Mouse (Mus musculus) right cerebral cortex, postnatal 4 days (tissue): ENCODE results near the gene Ivns1abp.
"Not testable (repeated sequence)": the region's sequence is repeated elsewhere in the genome, so short reads cannot be mapped to it uniquely, and the experiment has no call there.

ENCODE experiments used
- DNase-seq: peaks from one replicate; pipeline ENCODE4 v3.0.0-alpha.2; 2022

Gene Ivns1abp

DNA sequence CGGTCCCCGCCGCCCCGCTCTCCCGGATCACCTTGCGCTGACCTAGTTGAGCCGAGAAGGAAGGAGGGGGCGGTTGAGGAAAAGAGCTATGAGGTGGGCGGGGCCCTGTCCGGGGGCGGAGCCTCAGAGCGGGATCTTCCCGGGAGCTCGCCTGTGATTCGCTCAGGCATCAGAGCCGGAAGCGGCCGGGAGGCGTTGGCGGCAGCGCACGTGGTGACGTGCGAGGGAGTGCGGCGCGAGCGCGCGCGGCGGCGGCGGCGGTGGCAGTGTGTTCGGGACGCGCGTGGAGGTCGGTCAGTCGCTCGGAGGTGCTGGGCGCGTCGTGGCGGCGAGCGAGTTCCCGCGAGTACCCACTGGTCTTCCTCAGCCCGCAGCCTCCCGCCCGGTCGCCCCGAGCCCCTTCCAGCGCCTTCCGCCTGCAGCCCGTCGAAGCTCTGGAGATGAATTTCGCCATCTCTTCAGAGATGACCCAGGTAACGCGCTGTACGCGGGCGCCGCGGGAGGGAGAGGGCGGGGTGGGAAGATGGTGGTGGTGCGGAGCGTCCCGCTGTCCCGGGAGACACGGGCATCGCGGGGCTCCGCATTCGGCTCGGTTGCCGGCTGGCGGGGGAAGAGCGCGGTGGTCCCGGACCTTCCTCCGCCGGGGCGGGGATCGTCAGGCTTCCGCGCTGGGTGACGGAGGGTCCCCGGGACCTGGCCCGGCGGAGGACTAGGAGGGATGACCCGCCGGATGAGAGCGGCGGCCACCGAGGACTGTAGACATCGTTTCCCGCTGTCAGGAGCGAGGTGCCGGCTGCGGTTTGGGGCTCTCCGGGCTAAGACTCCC, at the start of gene Ivns1abp:
Ivns1abp (plus strand) TSS at position 195 of the 826 bp plus-strand sequence.
- peak; percentile 95 for DNase-seq

DNA sequence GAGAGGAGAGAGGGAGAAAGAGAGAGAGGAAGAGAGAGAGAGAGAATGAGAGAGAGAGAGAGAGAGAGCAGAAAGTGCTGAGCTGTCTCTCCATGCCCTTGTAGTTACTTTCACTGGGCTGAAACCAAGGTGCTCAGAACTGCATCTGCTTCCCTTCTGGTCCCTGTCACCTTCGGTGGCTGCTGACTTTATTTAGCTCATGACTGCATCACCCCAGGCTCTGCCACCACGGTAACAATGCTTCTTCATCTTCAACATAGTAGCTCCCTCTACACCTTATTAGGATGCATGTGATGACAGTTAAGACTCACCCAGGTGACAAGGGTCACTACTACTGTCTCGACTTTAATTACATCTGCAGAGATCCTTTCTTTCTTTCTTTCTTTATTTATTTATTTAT, 48.8 kb upstream of the Ivns1abp start:
- no peak for DNase-seq

DNA sequence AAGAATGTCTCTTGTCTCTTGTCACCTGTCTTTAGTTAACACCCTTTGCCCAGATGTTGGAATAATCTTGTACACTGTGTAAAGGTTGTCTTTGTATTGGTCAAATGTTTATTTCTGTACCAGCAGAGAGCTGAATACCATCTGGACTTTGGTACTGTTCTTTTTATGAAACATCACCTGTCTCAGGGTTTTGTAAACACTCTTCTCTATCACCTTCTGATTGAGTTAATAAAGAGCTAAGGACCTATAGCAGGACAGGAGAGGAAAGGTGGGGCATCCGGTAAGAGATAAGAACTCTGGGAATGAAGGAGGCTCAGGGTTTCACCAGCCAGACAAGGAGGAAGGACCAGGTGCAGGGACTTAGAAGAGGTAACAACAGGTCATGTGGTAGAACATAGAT, 47.7 kb upstream of the Ivns1abp start:
- DNase-seq, result no peak

DNA sequence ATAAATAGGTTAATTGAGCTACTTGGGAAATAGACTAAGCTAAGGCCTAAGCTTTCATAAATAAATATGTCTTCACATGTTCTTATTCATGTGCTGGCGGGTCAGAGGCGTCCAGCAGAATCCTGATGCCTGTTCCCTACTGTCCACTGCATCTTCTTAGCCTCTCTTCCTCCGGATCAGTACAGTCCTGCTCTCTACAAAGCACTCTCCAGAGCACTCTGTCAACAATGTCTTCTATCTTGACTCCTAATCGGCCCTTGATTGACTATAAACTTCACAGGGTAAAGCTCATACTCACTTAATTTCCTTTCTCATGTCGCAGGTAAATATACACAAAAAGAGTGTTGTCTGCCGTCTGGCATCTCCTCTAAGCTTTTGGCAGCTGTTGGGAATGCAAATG, 47.3 kb upstream of the Ivns1abp start:
- DNase-seq, result no peak

DNA sequence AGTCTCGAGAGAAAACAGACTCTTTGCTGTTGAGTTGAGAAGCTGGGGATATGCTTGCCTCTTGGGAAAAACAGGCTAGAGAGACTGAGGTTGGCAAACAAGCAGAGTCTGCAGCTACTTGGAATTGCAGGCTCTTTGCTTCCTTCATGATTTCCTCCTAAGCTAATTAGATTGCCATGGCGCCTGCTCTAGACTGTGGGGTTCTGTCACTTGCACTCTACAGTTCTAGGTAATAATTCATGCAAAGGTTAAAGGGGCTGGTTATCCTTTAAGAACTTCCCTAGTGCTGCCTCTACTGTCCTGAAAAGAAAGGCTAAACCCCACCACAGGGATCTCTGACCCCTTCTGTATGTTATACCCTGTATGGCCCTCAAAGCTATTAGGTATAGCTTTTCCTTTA, 46.7 kb upstream of the Ivns1abp start:
- no peak for DNase-seq

DNA sequence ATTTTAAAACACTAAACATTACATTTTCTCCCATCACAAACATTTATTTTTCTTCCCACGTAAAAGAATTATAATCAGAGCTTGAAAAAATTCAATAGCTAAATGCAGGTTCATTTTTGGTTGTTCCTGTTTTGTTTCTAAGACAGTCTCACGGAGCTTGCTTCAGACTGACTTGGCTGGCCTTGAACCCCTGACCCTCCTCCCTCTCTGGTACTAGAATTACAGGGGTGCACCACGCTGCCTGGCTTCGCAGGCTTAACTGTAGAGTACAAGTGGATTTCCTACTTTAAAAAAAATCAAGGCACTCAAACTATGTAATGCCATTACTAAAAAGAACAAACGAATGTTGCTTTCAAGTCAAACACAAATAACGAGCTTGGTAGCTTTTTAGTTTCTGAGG, 42.8 kb upstream of the Ivns1abp start:
- DNase-seq, result no peak

DNA sequence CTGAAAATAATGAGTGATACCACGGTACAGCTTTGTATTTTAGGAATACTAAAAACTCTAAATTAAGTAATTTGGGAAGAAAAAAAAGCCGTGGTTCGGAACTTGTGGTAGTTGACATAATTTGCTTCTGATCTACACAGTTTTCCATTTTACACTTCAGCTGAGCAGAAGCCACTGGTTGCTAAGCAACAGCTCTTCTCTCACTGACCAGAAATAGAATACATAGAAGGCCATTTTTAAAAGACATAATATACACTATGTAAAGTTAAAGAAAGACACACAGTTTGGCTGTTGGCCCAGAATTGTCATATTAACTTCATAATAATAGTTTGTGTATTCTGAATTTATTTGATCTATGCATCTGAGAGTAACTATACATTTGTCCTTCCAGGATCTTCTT, 42.4 kb upstream of the Ivns1abp start:
- DNase-seq, result no peak

DNA sequence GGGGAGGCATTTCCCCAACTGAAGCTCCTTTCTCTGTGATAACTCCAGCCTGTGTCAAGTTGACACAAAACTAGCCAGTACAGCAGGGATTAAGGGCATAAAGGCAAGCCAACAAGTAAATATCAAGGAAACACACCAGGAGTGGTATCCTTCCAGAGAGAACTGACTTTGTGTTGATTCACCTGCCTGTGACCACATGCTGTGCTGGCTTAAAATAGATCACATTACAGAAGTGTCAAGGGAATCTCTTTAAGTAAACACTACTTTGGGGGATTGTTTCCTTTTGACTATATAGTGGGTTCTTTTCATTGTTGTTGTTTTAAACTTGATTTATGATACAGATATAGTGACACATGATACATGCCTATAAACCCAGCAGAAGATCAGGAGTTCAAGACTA, 41.0 kb upstream of the Ivns1abp start:
- DNase-seq, result no peak

DNA sequence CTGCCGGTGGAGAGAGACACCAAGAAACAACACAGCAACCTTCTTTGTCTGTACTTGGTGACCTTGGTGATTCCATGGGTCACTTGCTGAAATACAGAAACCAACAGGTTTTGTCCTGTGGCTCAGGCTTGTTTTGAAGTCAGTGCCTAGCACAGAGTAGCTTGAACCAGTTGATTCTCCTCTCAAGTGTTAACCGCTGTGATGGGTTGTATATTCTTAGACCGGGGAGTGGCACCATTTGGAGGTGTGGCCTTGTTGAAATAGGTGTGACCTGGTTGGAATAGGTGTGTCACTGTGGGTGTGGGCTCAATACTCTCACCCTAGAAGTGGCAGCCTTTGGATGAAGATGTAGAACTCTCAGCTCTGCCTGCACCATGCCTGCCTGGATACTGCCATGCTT, 39.3 kb upstream of the Ivns1abp start:
- not testable (repeated sequence) for DNase-seq

DNA sequence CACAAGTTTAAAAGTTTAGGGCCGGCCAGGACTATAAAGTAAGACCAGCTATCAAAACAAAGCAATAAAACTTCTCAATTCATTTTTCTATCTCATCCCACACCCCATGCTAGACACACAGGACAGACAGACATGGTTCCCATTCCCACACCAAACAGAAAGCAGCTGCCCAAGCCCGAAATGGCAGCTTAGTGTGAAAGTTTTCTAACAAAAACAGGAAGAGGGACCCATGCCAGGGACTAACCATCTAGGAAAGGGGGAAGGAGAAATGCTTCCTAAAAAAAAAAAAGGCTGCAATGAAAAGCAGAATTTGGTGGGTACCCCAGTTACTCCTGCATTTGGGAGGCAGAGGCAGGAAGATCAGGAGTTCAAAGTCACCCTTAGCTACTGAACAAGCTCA, 37.2 kb upstream of the Ivns1abp start:
- no peak for DNase-seq

DNA sequence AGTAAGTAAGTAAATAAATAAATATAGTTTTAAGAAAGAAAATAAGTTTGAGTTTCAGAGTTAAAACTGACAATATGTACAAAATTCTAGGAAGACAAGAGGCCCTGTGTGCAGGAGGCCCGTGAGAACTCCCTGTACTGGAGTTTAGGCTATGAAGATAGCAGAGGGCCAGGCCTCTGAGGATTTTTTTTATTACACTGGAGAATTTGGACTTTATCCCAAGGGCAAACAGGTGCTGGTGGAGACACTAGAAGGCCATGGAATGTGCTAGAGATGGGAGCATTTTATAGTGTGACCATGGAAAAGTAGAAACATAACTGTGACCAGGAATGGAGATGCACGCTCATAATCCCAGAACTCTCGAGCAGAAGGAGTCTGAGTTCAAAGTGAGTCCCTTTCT, 36.5 kb upstream of the Ivns1abp start:
- DNase-seq, result no peak

DNA sequence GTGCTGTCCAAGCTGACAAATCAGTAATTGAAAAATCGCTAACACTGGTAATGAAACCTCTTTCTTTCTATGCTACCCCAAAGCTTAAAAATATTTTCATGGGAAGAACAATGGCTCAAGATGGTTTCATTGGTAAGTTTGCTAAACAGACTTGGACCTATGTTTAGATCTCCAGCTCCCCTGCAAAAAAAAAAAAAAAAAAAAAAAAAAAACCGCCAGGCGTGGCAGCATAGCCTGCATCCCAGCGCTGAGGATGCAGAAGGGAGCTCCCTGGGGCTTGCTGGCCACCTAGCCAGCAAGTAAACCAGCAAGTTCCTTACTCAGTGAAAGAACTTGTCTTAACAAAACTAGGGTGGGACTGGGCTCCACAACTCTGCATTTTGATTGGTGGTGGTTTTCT, 35.8 kb upstream of the Ivns1abp start:
- DNase-seq, result no peak

DNA sequence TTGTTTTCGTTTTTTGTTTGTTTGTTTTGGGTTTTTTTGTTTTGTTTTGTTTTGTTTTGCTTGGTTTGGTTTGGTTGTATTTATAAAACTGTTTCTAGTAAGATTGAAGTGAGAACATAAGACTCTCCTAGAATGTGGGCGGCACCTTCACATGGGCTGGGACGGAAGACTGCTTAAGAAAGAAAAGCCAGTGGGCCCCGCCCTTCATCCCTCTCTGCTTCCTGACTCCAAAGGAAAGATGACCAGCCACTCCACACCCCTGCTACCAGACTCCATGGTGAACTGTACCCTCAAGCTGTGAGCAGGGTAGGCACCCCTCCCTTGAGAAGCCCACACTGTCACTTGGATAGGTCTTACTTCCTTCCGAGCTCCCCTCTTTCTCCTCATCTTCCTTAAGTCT, 33.8 kb upstream of the Ivns1abp start:
- no peak for DNase-seq

DNA sequence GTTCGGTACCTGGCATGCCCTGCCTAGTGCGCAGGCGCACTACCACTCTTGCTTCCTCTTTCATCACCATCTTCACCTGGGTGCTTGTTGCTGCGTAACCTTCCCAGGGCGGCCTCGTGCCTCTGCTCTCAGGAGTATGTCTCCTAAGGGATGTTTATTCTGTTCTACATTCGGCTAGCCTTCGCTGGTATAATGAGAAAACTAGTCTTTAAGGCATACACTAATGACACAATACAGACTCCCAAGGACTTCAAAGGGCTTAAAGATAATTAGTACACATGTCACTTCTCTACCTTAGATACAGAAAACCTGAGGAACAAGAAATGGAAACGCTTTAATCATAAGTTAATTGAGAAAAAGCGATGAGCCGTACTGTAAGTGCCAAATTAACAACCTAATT, 32.9 kb upstream of the Ivns1abp start:
- no peak for DNase-seq

DNA sequence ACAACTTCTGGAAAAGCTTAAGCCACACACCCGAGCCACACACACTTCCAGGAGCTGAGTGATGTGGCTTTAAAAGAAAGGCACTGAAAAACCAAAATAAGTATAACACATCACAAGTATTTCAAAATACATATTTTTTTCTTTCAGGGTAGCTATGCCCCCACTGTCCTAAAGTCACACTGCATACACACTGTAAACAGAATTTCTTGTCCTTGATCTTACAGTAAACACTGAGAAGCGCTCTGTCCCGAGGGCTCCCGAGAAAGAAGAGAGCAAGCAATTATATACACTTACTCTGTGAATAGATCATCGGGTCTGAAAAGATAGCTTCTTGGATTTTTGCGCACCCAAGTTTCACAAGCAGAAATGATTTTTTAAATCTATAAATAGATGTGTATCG, 25.0 kb upstream of the Ivns1abp start:
- no peak for DNase-seq

DNA sequence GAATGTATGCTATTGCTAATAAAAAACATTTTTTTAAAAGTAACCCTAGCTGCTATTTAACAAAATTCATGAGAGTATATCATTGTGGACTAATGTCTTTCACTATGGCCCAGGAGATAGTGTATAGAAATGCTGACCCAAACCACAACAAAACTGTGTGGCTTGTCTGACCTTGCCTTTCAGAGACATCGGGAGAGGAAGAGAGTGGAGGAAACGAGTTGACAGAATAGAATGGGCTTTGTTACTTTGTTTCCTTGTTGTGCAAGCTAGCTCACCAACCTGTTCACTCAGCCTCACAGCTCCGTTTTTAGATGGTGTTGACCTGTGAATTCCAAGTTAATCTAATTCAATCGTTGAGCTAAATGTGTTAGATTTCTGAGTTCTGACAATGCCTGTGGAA, 23.9 kb upstream of the Ivns1abp start:
- DNase-seq, result no peak

DNA sequence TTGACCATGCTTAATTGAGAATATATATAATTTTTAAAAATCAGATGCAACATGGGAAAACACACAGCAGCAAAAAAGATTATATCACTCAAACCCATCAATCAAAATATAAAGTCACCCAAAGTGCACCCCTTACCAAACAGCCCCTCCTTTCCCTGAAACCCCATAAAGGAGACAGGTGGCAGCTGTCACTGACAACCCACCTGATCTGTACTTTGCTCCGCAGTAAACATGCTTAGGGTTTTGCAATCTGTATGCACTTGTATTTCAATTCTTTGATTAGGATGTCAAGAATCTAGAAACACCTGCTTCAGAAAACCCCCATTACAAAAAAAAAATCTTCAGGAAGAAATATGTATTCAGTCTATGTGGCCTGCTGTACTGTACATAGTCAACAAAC, 18.9 kb upstream of the Ivns1abp start:
- no peak for DNase-seq

DNA sequence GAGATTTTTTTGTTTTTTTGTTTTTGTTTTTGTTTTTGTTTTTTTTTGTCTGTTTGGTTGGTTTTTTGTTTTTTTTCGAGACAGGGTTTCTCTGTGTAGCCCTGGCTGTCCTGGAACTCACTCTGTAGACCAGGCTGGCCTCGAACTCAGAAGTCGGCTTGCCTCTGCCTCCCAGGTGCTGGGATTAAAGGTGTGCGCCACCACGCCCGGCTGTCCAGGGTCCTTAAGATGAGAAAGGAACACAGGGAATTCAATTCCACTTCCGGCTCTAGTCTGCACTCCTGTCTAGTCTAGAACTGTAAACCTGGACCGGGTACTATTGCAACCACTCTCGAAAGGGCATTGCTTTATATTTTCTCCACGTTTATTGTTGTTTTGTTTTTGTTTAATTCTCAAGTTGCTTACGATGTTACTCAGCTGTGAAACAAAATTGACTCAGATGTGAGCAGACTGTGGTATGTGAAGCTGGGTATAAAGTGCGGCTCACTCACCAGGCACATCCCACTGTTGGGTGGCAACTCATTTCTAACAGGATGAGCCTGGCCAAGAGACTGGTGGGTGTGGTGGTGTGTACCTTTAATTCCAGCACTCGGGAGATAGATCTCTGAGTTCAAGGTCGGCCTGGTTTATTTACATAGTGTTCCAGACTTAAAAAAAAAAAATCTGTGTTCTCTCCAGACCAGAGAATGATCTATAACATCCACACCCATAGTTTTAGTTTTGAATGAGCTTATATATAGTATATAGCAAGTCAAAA, 15.8 kb upstream of the Ivns1abp start:
- DNase-seq, result no peak

DNA sequence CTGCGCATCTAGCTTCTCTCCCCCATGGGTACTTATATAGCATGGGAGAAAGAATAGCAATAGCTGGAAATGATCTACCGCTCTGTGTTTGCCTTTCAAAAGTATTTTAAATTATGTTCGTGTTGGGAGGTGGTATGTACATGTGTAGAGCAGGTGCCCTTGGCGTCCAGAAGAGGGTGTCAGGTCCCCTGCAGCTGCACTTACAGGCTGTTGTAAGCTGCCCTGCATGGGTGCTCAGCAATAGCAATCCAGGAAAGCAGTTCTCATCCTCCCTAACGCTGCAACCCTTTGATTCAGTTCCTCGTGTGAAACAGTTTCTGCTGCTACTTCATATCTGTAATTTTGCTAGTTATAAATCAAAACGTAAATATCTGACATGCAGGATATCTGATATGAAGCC, 14.7 kb upstream of the Ivns1abp start:
- no peak for DNase-seq

DNA sequence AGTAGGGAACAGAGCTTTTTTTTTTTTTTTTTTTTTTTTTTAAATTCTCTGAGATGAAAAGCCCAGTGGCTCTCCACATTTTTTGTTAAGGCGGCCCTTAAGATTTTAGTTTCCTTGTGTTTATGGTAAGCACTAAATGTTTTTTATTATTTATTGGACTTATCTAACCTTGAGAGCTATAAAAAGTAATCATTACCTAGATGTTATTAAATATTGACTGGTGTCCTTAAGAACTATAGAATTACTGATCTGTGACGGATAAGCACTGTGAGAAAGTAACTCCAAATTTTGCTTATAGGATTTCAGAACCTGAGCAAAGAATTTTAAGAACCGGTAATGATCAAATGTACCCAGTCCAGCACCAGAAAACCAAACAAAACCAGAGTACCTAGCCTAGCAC, 11.5 kb upstream of the Ivns1abp start:
- no peak for DNase-seq

DNA sequence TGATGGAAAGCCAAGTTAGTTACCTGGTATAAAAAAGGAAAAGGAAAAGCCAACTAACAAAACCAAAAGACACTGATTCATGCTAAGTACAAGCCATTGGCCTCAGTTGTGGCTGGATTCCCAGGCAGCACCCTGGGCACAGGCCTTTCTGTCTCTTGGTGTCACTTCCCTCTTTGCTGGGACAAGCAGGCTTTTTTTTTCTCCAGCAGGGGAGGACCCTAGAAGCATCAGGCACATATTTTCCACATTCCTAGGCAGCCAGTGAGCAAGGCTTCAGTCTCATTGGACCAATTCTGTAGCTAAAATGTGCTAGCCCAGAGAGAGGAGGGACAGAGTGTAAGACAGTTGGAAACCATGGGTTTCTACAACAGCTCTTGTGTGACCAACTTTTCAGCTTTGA, 6.0 kb upstream of the Ivns1abp start:
- no peak for DNase-seq

DNA sequence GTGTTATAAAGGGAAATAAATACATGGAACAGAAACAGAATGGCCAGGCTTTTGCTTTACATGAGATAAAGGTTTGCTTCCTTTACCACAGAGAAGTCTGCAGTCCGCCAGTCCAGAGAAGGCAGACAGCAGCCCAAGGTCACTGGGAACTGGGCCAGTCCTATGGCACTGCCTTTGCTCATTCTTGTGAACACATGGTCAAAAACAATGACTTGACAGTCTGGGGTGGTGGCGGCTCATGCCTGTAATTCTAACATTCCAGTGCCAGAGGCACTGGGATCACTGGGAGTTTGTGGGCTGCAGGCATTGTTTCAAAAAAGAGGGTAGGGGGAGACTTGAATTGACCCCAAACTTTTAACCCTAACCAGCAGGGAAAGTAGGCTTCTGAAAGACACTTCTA, 5.3 kb upstream of the Ivns1abp start:
- no peak for DNase-seq

DNA sequence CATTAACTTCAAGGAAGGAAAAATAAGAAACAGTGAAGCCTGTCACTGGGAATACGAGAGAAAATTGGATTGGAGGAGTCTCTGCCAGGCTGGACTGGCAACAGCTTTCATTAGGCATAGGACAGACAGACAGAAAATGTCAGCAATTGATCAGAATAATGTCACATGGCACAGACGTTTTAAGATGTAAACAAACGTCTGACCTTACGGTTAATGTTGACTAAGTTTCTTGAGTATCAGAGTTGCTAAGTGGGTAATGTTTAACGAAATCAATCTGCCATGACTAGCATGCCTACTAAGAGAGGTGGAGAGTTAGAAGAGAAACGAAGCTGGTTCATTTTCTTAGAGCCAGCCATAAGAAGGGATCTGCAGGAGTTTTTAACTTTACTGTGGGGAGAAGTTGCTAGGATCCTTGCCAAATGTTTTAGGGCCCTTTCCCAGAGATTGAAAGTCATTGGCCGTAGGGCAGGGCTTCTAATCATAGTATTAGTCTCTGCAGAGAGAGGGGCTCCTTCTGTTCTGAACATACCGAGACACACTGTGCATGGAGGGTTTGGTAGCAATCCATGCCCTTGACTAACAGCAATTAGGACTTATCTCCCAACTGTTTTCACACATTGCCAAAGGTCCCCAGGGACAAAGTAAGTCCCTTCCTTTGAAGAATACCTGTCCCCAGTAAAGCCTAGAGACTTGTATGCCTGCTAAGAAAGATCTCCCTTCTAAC, 2.8 kb upstream of the Ivns1abp start:
- DNase-seq, result no peak

DNA sequence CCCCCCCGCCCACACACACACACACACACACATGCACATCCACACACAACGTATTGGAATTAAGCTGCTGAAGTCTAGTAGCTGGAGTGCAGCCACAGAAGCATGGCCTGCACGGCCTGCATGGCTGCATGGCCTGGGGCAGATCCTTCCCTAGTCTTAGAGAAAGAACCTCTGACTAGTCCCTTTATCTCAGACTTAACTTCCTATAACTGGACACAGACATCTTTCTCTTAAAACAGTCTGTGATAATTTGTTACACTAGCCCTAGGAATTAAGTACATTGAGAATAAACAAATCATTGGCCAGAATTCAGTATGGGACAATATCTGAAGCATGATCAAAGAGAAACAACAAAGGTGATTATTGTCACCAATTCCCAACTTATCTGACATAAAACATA, 2.0 kb upstream of the Ivns1abp start:
- no peak for DNase-seq
